Mouse (Mus musculus): ENCODE data around the gene Kcnh3.

Kcnh3 gene

GRCm38 (mm10) chr15:99255241-99255749 lies 30.6 kb downstream of the Kcnh3 start:
- Histone ChIP-seq H3K4me3 (replicated peaks; ENCODE audit: low read length) (no peak overlapping the region), H3K27me3 (ENCODE audit: insufficient read depth, low read length) (no peaks in the 10 kb centered on the region), H3K4me1 (replicated peaks; ENCODE audit: low read depth, low read length) (peaks cover 76% of the 10 kb centered on the region), H3K9me3 (ENCODE audit: low read length) (no peaks in the 10 kb centered on the region), H3K36me3 (ENCODE audit: insufficient read depth, low read length) (peaks cover 6% of the 10 kb centered on the region)
- TF ChIP-seq CTCF (conservative IDR thresholded peaks at IDR 0.05; ENCODE audit: low read length) (no peak), POU5F1 (IDR thresholded peaks at IDR 0.05; ENCODE audit: borderline replicate concordance, low read length) (no peak), NANOG (IDR thresholded peaks at IDR 0.05; ENCODE audit: borderline replicate concordance, low read length) (no peak)

GRCm38 (mm10) chr15:99259167-99259729 lies 34.6 kb downstream of the Kcnh3 start:
- Histone ChIP-seq H3K9me3 (ENCODE audit: low read length) (no peaks in the 10 kb centered on the region), H3K36me3 (ENCODE audit: insufficient read depth, low read length) (peaks cover 4% of the 10 kb centered on the region), H3K4me1 (replicated peaks; ENCODE audit: low read depth, low read length) (peaks cover 79% of the 10 kb centered on the region), H3K27me3 (ENCODE audit: insufficient read depth, low read length) (no peaks in the 10 kb centered on the region), H3K4me3 (replicated peaks; ENCODE audit: low read length) (peak overlapping the region; percentile 37; the same call in 1 of the 2 replicates)
- TF ChIP-seq NANOG (IDR thresholded peaks at IDR 0.05; ENCODE audit: borderline replicate concordance, low read length): no peak
- TF ChIP-seq POU5F1 (IDR thresholded peaks at IDR 0.05; ENCODE audit: borderline replicate concordance, low read length): no peak
- no peak for TF ChIP-seq CTCF (conservative IDR thresholded peaks at IDR 0.05; ENCODE audit: low read length)

DNA sequence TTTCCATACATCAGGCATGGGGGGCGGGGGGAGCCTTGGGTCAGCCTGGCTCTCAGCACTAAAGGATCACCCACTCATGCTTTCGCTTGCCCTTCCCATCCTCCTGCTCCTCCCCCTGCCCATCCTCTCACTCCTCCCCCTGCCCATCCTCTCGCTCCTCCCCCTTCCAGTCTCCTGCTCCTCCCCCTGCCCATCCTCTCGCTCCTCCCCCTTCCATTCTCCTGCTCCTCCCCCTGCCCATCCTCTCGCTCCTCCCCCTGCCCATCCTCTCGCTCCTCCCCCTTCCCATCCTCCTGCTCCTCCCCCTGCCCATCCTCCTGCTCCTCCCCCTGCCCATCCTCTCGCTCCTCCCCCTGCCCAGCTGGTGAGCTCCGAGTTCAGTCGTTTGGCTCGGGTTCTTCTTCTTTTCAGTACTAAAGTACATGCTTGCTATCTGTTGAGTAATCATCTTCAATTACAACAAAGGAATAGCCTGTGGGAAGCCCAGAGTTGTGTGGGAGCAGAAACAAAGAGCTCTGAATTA lies 35.1 kb downstream of the Kcnh3 start:
- H3K9me3 ChIP-seq (ENCODE audit: low read length): no peaks in the 10 kb centered on the region
- H3K27me3 ChIP-seq (ENCODE audit: insufficient read depth, low read length): no peaks in the 10 kb centered on the region
- H3K4me3 ChIP-seq (replicated peaks; ENCODE audit: low read length): peak overlapping the region; percentile 67
- H3K4me1 ChIP-seq (replicated peaks; ENCODE audit: low read depth, low read length): peaks cover 79% of the 10 kb centered on the region
- H3K36me3 ChIP-seq (ENCODE audit: insufficient read depth, low read length): peaks cover 4% of the 10 kb centered on the region
- no peak for TF ChIP-seq CTCF (conservative IDR thresholded peaks at IDR 0.05; ENCODE audit: low read length)
- TF ChIP-seq POU5F1 (IDR thresholded peaks at IDR 0.05; ENCODE audit: borderline replicate concordance, low read length): no peak
- TF ChIP-seq NANOG (IDR thresholded peaks at IDR 0.05; ENCODE audit: borderline replicate concordance, low read length): no peak

- H3K27me3 ChIP-seq (ENCODE audit: insufficient read depth, low read length): no peaks in the 10 kb centered on the region
- H3K4me1 ChIP-seq (replicated peaks; ENCODE audit: low read depth, low read length): peaks cover 68% of the 10 kb centered on the region
- TF ChIP-seq NANOG (IDR thresholded peaks at IDR 0.05; ENCODE audit: borderline replicate concordance, low read length): no peak
- no peaks in the 10 kb centered on the region for H3K36me3 ChIP-seq (ENCODE audit: insufficient read depth, low read length)
- no peak overlapping the region for H3K4me3 ChIP-seq (replicated peaks; ENCODE audit: low read length)
- H3K9me3 ChIP-seq (ENCODE audit: low read length): no peaks in the 10 kb centered on the region
Observed at GRCm38 (mm10) chr15:99262702-99263101, 38.0 kb downstream of the Kcnh3 start.

GRCm38 (mm10) chr15:99264363-99264762 lies 39.7 kb downstream of the Kcnh3 start:
- no peaks in the 10 kb centered on the region for H3K27me3 ChIP-seq (ENCODE audit: insufficient read depth, low read length)
- no peaks in the 10 kb centered on the region for H3K9me3 ChIP-seq (ENCODE audit: low read length)
- H3K36me3 ChIP-seq (ENCODE audit: insufficient read depth, low read length): no peaks in the 10 kb centered on the region
- H3K4me1 ChIP-seq (replicated peaks; ENCODE audit: low read depth, low read length): peaks cover 58% of the 10 kb centered on the region
- H3K4me3 ChIP-seq (replicated peaks; ENCODE audit: low read length): 0 out of 2 replicates have a peak overlapping the region, but pooled peaks have one; percentile 26
- TF ChIP-seq CTCF (conservative IDR thresholded peaks at IDR 0.05; ENCODE audit: low read length) (no peak), NANOG (IDR thresholded peaks at IDR 0.05; ENCODE audit: borderline replicate concordance, low read length) (no peak), POU5F1 (IDR thresholded peaks at IDR 0.05; ENCODE audit: borderline replicate concordance, low read length) (no peak)

GRCm38 (mm10) chr15:99265679-99266078 lies 41.0 kb downstream of the Kcnh3 start:
- no peak for TF ChIP-seq POU5F1 (IDR thresholded peaks at IDR 0.05; ENCODE audit: borderline replicate concordance, low read length)
- TF ChIP-seq CTCF (conservative IDR thresholded peaks at IDR 0.05; ENCODE audit: low read length): peak; percentile 78
- TF ChIP-seq NANOG (IDR thresholded peaks at IDR 0.05; ENCODE audit: borderline replicate concordance, low read length): no peak
- peaks cover 49% of the 10 kb centered on the region for H3K4me1 ChIP-seq (replicated peaks; ENCODE audit: low read depth, low read length)
- no peaks in the 10 kb centered on the region for H3K27me3 ChIP-seq (ENCODE audit: insufficient read depth, low read length)

GRCm38 (mm10) chr15:99276095-99276494 lies 51.4 kb downstream of the Kcnh3 start:
- H3K9me3 ChIP-seq (ENCODE audit: low read length): peaks cover 43% of the 10 kb centered on the region
- TF ChIP-seq POU5F1 (IDR thresholded peaks at IDR 0.05; ENCODE audit: borderline replicate concordance, low read length) (no peak), CTCF (conservative IDR thresholded peaks at IDR 0.05; ENCODE audit: low read length) (no peak), NANOG (IDR thresholded peaks at IDR 0.05; ENCODE audit: borderline replicate concordance, low read length) (no peak)
- peaks cover 12% of the 10 kb centered on the region; the same call in 1 of the 2 replicates for H3K27me3 ChIP-seq (ENCODE audit: insufficient read depth, low read length)
- no peak overlapping the region for H3K4me3 ChIP-seq (replicated peaks; ENCODE audit: low read length)
- H3K36me3 ChIP-seq (ENCODE audit: insufficient read depth, low read length): 0 out of 2 replicates have a peak, but pooled peaks cover 2% of the 10 kb centered on the region
- H3K4me1 ChIP-seq (replicated peaks; ENCODE audit: low read depth, low read length): peaks cover 8% of the 10 kb centered on the region

More at GRCm38 (mm10) chr15:99265679-99266078, 41.0 kb downstream of the Kcnh3 start:
- no peaks in the 10 kb centered on the region for H3K36me3 ChIP-seq (ENCODE audit: insufficient read depth, low read length)
- H3K4me3 ChIP-seq (replicated peaks; ENCODE audit: low read length): no peak overlapping the region
- H3K9me3 ChIP-seq (ENCODE audit: low read length): no peaks in the 10 kb centered on the region

GRCm38 (mm10) chr15:99278271-99278670 lies 53.6 kb downstream of the Kcnh3 start:
- H3K27me3 ChIP-seq (ENCODE audit: insufficient read depth, low read length): peaks cover 12% of the 10 kb centered on the region; the same call in 1 of the 2 replicates
- H3K4me1 ChIP-seq (replicated peaks; ENCODE audit: low read depth, low read length): no peaks in the 10 kb centered on the region; the same call in none of the 2 replicates
- TF ChIP-seq CTCF (conservative IDR thresholded peaks at IDR 0.05; ENCODE audit: low read length) (no peak), NANOG (IDR thresholded peaks at IDR 0.05; ENCODE audit: borderline replicate concordance, low read length) (no peak), POU5F1 (IDR thresholded peaks at IDR 0.05; ENCODE audit: borderline replicate concordance, low read length) (no peak)
- H3K9me3 ChIP-seq (ENCODE audit: low read length): peaks cover 43% of the 10 kb centered on the region
- H3K4me3 ChIP-seq (replicated peaks; ENCODE audit: low read length): no peak overlapping the region
- H3K36me3 ChIP-seq (ENCODE audit: insufficient read depth, low read length): 0 out of 2 replicates have a peak, but pooled peaks cover 2% of the 10 kb centered on the region

Measured in E14TG2a.4 (cell line).